Mouse (Mus musculus) right cerebral cortex, postnatal 25 days (tissue): Measurements from ENCODE around the gene Ksr1.

Experiments
- DNase-seq: peaks from one replicate; pipeline ENCODE4 v3.0.0; 2022

The Ksr1 gene

GRCm38 (mm10) chr11:79092802-79093201 is 53.4 kb downstream of the Ksr1 start:
- DNase-seq, result no peak

GRCm38 (mm10) chr11:79092245-79092644 is 54.0 kb downstream of the Ksr1 start:
- DNase-seq, result no peak

GRCm38 (mm10) chr11:79089756-79090155 is 56.5 kb downstream of the Ksr1 start:
- DNase-seq, result no peak

- DNase-seq, result no peak
Observed at GRCm38 (mm10) chr11:79089027-79089426, 57.2 kb downstream of the Ksr1 start.

GRCm38 (mm10) chr11:79088325-79088724 is 57.9 kb downstream of the Ksr1 start:
- no peak for DNase-seq

- no peak for DNase-seq
Observed at GRCm38 (mm10) chr11:79087731-79088311, 58.4 kb downstream of the Ksr1 start.

GRCm38 (mm10) chr11:79086787-79087186 is 59.4 kb downstream of the Ksr1 start:
- no peak for DNase-seq

- DNase-seq, result no peak
Observed at GRCm38 (mm10) chr11:79085059-79085458, 61.1 kb downstream of the Ksr1 start.

- peak; percentile 47 for DNase-seq
Observed at GRCm38 (mm10) chr11:79083018-79083441, 63.2 kb downstream of the Ksr1 start.

GRCm38 (mm10) chr11:79080965-79081891 is 65.0 kb downstream of the Ksr1 start:
- DNase-seq, result no peak

GRCm38 (mm10) chr11:79080081-79080480 is 66.1 kb downstream of the Ksr1 start:
- no peak for DNase-seq

GRCm38 (mm10) chr11:79076484-79076883 is 69.7 kb downstream of the Ksr1 start:
- no peak for DNase-seq

- DNase-seq, result no peak
Observed at GRCm38 (mm10) chr11:79075044-79075443, 71.2 kb downstream of the Ksr1 start.

- no peak for DNase-seq
Observed at GRCm38 (mm10) chr11:79074611-79075010, 71.6 kb downstream of the Ksr1 start.

- no peak for DNase-seq
Observed at GRCm38 (mm10) chr11:79073583-79073982, 72.6 kb downstream of the Ksr1 start.

- DNase-seq, result peak; percentile 41
Observed at GRCm38 (mm10) chr11:79072108-79072507, 74.1 kb downstream of the Ksr1 start.

GRCm38 (mm10) chr11:79071082-79071972 is 74.9 kb downstream of the Ksr1 start:
- DNase-seq, result no peak

GRCm38 (mm10) chr11:79069453-79070153 is 76.6 kb downstream of the Ksr1 start:
- DNase-seq, result no peak

GRCm38 (mm10) chr11:79067172-79067571 is 79.0 kb downstream of the Ksr1 start:
- no peak for DNase-seq

- DNase-seq, result no peak
Observed at GRCm38 (mm10) chr11:79066191-79066530, 80.0 kb downstream of the Ksr1 start.

- no peak for DNase-seq
Observed at GRCm38 (mm10) chr11:79065463-79066190, 80.6 kb downstream of the Ksr1 start.

- no peak for DNase-seq
Observed at GRCm38 (mm10) chr11:79064311-79064710, 81.9 kb downstream of the Ksr1 start.
